Mouse (Mus musculus) ovary, postnatal 10 days (tissue): ENCODE results near the gene Cd247.

Experiments used
- DNase-seq: peaks from one replicate; pipeline ENCODE4 v3.0.0; 2022; ENCODE audit warnings: low spot score

The Cd247 gene

DNA sequence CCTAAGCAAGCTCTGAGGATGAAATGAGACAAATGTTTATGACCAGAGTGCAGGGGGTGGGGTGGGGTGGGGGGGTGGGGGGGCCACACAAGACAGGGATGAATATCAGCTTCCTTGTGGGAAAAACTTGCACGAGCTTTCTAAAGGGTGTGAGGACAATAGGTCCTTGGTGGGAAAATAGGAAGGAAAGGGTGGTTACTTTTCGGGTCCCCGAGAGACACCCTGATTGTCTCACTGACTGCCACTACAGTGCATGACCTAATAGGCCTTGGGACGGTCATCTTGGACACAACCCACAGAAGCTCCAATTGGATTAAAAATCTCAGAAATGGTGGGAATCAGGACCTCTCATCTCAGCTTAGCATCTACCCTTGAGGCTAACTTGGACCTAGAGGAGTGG lies 30.7 kb downstream of the Cd247 start:
- DNase-seq, result no peak

DNA sequence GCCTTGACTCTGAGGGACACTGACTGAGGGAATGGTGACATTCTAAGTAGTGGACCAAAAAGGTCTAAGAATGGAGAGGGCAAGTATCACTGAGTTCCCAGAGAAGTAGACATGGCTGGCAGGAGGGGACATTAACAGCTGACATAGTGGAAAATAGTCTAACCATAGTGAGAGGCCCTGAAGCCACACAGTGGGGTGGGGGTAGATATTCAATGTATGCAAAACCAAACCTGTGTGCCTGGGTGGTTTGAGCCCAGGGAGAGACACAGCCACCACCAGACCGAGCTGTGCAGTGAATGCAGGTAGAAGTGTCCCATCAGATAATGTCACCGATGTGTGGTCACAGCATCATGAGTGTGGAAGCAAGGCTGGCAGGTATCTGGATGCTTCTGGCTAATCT lies 33.5 kb downstream of the Cd247 start:
- DNase-seq, result no peak

DNA sequence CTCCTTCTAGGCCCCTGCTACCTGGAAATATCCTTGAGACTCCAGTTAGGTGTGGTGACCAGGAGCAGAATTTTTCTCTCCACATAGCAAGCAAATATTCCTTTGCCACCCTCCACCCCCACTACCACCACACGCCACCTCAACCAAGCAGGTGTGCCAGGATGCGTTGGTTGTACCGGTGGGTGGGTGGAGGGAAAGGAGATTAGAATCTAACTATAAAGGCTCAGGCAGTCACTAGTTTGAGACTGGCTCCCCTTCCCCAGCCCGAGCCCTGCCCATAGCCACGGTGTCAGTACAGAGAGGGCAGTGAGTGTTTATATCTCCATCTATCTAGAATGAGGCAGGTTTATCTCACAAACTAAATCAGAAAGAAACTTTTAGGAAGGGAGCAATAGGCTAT lies 39.7 kb downstream of the Cd247 start:
- no peak for DNase-seq

DNA sequence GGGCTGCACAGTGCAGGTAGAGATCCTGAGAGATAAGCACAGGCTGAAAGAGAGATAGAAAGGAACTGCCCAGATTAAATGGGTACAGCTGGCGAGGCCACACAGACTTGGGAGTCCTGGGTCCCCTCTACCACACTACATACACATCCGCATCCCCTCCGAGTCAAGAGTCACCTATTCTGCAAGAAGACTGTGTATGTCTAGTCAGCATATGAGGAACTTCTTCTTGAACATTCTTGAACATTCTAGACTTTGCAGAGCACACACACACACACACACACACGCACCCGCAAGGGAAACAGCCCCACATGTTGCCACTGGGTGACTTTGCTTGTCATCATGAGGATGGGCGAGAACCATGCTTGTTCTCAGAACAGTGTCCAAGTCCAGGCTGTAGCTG lies 40.1 kb downstream of the Cd247 start:
- no peak for DNase-seq

DNA sequence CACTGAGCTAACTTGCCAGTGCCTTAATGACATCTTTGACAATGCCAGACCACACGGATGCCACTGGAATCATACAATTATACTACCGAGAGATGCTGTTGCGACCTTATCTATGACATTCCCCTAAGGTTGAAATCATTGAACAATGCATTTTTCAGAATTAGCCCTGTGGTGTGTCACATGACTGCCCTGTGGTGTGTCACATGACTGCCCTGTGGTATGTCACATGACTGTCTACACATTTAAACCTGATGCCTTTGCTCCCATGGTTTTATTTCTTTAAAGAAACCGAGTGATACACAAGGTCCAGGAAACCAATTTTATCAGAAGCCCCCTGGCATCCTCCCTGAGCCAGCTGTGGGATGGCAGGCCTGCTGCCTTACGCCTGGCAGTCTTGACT lies 41.4 kb downstream of the Cd247 start:
- no peak for DNase-seq

DNA sequence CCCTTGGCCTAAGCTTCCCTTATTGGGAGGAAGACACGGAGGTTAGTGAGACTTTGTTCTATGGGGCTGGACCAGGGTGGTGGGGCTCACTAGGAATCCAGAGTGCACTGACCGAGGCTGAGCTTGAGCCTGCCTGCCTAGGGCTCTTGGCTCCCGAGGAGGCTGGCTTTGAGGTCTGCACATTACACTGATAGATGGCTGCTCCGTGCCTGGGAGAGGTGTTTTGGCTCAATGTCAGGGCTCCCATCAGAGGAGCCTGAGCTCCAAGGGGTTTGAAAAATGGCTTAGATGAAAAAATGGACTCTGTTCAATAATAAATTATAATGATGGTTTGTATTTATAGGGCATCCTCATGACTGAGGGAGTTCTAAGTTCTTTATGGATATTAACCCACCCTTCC lies 44.8 kb downstream of the Cd247 start:
- no peak for DNase-seq

DNA sequence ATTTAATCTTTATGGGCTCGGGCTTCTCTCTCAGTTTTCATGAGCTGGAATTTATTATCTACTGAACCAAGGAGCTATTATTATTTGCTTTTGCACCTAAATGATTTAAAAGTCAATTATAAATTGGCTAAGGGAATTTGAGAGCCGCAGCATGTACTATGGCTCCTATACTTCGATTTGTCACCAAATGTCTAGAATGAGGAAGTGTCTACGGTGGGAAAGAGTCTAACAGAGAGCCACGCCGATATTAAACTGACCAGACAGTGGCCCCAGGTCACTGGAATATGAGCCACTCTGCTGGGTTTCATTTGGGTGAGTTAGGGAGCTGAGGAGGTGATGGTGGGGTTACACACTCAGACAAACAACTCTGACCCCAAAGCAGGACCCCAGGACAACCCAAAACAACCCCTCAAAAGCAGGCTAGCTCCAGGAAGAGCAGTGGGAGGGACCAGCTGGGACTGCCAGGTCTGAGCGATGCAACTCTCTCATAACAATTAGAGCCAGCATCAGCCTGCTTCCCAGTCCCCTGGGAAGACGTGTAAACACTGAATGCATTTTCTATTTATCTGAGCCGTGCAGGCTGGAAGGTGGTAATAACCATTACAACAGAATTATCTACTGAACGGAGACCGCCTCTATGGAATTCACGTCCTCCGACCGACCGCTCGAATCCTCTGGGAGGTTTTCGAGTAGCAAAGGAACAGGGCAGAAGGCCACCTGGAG lies 45.6 kb downstream of the Cd247 start:
- no peak for DNase-seq

DNA sequence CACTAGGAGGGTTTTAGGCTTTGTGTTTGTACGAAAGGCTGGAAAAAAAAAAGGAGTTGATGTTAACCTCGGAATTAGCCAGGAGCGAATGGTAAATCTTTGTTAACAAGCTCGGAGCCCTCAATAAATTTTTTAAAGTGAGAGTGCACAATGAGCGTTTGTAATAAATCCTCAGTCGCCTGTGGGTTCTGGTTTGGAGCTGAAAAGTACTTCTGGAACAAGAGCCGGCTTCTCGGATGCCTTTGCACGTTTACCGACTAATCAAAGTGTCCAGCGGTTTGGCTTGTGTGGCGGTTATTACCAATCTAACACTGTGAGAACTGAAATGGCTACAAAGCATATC lies 46.1 kb downstream of the Cd247 start:
- DNase-seq, result no peak

DNA sequence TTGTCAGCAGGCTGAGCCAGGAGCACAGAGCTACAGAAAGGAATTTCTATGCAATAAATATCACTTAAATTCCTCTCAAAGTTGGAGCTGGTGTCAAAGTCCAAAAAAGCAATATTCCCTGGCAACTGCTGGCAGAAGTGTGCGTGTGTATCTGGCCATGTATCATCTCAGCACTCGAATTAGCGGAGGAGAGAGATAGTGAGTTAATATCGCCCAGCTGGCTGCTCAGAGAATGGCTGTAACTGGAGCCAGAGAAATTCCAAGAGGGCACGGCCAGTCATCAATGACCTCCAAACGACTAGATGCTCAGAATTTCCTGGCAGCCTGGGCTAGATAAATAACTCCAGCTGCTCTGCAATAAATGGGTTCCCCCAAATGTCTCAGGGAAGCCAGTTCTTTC lies 48.0 kb downstream of the Cd247 start:
- no peak for DNase-seq

DNA sequence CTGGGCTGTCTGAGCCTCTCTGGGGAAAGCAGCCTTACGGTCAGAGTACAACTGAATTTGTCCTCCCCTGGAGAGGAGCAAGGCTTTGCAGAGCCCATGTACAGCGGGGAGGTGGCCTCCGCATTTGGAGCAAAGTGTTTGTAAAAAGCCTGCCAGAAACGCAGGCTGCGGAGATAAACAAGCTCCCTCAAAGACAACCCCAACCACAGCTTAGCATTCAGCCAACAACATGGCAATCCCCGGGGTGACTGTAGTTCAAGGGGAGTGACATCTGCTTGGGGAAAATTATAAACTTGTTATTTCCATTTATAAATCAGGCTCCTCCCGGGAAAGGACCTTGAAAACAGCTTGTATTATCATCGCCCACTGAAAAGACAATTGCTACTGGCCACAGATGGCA lies 49.1 kb downstream of the Cd247 start:
- no peak for DNase-seq

DNA sequence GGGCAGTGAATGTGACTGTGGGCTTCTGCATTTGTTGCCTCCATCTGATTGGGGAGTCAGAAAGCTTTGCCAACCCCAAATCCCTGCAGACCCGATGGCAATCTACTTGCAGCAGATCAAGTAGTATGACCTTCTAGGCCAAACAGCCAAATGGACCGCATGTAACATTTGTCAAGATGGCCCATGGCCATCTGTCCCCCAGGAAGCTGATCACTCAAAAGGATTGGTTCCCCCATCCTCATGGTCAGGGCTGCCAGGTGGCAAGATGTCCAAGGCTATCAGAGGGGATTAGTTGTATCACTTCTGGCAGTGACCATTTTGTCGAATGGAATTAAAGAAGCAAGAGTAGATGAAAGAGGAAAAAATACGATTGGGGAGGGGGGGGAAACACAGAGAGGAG lies 50.7 kb downstream of the Cd247 start:
- no peak for DNase-seq

DNA sequence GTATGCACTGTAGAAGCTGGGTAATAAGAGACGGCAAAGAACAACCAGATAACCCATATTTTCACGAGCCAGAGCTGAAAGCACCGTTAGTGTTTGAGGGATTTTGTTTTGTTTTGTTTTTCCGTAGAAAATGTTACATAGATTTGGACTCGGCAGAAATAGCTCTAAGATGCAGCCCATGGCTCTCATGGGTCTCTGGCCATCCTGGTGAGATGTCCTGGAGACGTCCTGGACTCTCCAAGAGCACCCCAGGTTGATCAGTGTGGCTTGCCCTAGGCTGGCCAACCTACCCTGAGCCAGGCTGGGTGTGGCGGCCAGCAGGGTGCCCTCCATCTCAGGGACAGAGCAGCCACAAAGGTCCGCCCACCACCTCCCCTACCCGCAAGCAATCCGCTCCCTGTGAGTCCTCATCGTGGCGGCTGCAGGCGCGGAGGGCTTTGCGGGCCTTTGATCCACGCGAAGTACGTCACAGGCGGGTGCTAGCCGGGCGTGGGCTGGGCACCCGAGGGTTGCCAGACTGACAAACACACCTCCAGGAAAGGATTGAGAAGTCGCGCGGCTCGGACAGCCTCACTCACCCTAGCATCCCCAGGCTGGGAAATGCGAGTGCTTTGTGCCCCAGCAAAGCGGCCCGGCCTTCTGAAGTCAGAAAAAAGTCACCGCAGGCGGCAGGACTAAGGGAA lies 52.2 kb downstream of the Cd247 start:
- no peak for DNase-seq

DNA sequence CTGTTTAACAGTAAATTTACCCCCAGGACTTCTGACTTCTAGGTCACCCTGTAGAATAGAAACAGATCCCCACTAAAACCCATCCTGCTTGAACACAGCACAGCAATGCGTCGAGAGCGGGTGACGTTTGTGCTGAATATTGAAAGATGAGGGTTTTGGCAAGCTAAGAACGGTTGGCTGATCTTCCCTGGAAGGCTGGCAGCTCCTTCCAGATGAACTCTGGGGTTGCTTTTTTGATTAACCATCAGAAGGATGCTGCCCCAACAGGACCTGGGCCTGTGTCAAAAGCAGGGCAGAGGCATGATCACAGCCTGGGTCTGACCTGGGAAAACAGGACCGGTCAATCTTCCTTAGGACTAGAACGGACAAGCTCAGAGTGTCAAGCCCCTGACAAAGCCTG lies 53.7 kb downstream of the Cd247 start:
- DNase-seq, result no peak

DNA sequence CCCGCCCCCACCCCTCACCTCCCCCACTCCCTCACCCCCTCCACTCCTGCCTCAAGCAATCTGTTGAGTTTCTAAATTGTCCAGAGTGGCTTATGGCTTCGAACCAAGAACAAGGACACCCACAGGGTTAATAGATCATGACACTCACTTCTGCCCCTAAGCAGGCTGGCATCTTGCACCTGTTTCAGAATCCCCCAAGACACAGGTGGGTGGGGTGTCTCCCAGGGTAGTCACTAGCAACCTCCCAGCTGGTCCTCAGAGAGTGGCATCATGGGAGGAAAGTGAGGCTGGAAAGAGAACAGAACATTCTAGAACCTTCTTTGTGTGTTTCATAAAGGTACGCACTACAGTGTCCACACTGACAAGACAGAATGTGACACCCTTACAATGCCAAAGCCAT lies 55.1 kb downstream of the Cd247 start:
- no peak for DNase-seq

DNA sequence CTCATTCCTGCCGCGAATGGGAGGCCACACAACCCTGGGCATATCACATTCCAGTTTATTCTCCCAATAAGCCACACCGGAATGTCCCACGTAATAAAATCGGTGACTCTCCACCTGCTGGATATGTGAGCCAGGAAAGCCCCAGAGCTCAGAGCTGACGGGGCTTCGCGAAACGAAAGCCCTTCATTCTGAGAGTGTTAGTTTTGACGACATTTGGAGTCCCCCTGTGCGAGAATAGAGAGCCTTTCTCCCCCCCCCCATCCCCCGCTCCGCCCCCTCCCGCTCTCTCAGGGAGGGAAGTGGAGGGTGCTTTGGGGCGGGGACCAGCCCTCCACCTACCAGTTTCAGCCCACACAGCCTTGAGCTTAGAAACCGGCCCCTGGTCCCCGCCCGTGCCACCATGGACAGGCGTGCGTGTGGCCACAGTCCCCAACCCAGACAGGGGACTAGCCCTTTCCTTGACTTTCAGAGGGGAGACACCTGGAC lies 56.0 kb downstream of the Cd247 start:
- DNase-seq, result no peak

DNA sequence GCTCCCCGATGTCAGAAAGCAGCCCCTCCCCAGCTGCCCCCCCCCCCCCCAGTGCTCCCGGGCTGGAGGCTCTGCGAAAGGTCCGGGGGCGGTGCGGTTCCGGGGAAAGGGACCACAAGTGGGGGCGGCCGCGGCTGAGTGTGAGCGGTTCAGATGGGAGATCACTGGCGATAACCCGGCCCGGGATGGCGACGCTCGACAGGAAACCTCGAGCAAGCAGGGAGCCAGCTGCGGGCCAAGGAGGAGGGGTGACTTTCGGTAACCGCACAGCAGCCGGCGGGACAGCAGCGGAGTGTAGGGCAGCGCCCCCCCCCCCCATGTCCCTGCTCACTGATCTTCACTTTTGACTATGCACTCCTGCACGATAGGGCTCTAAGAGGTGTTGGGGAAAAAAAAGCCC lies 56.5 kb downstream of the Cd247 start:
- no peak for DNase-seq

DNA sequence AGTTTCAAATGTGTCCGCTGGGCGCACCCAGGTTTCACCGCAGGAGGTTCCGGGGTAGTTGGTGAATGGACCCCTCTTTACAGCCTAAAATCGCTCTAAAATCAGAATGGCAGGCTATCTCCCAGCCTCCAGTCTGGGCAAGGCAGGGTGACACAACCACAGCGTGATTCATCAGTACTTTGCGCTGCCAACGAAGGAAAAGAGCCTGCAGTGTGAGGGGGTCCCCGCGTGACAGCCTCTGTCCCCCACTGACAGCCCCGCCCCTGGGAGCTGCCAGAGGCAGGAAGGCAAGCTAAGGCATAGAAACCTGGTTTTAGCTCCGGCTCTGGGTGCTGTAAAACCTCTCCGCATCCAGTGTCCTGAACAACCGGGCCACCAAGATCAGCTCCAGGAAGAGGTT lies 56.9 kb downstream of the Cd247 start:
- no peak for DNase-seq

DNA sequence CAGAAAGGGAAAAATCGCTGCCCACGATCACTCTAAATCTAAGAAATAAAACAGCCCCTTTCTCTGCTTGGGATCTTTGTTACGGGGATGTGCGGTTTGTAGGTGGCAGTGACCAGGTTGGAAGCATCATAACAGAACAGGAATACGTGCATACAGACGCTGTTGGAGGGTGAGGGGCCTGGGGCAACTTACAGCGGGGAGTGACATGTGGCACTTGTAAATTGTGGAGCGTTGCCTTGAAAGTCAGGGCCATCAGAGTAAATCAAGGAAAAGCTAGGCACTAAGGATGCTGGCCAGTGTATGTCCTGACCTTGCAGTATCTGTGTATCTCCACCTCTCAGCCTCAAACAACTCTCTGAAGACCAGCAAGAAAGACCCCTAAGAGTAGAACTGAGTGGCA lies 59.9 kb downstream of the Cd247 start:
- DNase-seq, result no peak

DNA sequence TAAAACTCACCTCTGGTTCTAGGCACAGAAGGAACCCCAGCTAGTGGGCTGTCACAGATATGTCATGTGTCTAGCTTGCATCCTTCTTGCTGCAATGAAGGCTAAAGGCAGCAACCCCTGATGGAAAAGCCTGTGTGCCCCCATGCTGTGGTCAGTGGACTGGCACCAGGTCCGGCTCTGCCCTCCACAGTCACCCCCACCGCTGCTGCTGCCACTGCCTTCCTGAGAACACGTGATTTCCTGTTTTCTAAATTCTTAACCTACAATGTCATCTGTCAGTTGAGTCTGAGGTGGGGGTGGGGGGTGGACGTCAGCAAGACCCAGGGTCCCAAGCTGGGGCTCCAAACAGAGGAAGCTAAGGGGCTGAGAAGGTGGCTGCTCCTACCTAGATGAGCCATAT lies 60.4 kb downstream of the Cd247 start:
- no peak for DNase-seq

DNA sequence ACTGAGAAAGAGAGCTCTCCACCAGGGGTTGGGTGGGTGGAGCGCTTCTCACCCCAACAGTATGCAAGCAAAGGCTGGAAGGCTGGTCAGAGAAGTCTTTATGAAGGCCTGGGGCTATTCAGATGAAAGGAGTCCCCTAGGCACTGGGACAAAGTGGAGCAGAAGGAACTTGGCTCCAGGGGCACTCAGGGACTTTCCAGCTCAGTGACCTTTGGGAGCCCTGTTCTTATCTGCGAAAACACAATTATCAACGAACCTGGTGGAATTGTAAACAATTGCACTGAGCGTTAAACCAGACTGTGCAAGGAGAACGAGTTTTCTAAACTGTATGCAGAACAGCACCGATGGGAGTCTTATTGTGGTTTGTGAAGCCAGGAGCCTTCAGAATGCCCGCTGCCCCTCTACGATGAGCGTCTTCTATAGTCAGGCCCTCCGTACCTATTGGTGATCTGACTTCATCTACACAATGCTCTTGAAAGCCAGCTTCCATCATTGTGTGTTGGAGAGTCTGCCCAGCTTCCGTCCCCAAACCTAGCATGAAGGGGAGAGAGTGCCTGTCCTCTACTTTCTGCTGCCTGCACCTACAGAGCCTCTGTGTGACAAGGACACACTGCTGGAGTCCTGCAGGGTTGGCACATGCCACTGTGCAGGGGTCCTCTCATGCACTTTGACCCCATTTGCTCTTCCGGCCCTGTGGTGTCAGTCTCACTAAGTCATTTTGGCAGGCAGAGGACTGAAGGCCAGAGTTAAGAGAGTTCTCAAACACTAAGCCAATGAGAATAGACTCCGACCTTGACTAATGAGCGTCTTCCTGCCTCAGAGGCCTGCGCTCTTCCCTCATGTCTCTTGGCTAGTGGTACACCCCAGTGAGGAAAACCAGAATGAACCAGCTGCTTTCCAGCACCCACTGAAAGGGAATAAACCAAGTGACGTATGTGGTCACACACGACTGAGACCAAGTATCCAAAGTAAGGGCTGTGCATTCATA lies 61.3 kb downstream of the Cd247 start:
- no peak for DNase-seq

DNA sequence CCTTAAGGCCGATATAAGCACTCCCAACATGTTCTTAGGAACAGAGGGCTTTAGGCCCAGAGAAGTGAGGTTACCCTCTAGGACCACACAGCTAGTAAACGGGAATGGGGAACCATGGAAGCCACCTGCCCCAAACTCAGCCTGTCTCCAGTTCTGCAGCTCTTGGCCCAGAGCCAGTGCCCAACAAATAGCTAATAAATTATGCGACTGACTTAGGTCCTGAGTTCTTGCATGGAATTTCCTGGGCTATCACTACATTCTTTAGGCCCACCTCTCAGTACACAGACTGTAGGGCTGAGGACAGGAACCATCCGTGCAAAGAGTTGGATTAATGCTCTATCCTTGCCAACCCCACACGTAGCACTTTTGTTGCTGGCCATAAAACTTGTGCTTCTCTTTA lies 63.6 kb downstream of the Cd247 start:
- no peak for DNase-seq

DNA sequence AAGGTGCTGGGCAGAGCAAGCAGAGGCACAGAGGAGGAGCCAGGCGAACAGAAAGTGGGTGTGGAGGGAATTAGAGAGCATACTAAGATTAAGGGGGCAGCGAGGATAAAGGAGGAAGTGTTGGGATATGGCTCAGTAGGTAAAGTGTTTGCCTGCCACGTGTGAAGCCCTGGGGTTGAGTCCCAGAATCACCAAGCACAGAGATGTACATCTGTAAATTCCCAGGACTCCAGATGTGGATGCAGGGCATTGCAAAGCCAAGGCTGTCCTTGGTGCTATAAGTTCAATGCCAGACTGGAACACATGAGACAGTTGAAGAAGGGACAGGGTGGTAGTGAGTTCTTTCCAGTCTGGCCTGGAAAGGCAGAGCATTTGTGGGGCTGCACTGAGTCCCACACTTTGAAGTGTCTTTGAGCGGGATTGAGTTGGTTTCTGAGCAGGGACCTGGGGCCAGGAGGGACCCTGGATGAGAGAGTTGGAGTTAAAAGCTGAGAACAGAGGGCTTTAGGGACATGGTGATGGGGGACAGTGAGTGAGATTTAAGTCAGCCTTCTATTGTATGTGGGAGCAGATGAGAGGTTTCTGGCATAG lies 64.7 kb downstream of the Cd247 start:
- no peak for DNase-seq
